Mouse (Mus musculus) bone marrow macrophage, adult 2 months (primary cell): ENCODE measurements around the gene Trir.

ENCODE experiments used
- CTCF ChIP-seq: IDR thresholded peaks from 2 replicates; pipeline ENCODE4 v1.5.1; 2012; ENCODE audit warnings: low read depth, mild to moderate bottlenecking, low read length, moderate library complexity
- POLR2A ChIP-seq: IDR thresholded peaks from 2 replicates; pipeline ENCODE4 v1.6.1; 2012; ENCODE audit warnings: mild to moderate bottlenecking, low read depth, low read length, borderline replicate concordance

- TF ChIP-seq CTCF (no peak), POLR2A (no peak)
Measured at GRCm38 (mm10) chr8:84989311-84989731, 37.3 kb upstream of the Trir start.
